Mouse (Mus musculus): Measurements from ENCODE around the gene Ctc1. TPM values are rescaled to one million over a fixed set of nuclear protein-coding genes. Genes with fewer than 3 reads are reported as not detected.

Ctc1 gene
- polyA plus RNA-seq, 1 experiment from 2014 or later: 63.2 TPM

DNA sequence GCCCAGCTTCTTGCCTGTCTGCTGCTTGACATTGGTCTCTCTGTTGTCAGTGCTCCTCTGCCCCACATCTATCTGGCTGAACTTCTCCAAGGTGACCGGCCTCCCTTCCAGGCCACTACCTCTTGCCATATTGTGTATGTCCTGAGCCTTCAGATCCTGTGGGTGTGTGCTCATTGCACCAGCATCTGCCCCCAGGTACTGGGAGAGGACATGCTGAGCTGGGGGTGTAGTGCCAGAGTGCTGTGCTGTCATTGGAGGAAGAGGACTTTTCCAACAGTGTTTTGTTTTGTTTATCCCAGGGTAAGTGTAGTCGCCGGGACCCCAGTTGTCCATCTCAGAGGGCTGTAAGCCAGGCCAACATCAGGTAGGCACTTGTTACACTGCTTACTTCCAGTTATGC lies 18.9 kb downstream of the Ctc1 start:
- peaks cover 7% of the 10 kb centered on the region for H3K36me3 ChIP-seq (replicated peaks; ENCODE audit: control insufficient read depth, insufficient read depth, low read depth, low read length)
- no peak for ATAC-seq (replicated peaks; ENCODE audit: insufficient number of reproducible peaks, low FRiP score, low TSS enrichment, low read depth)
- DNase-seq (ENCODE audit: low spot score): no peak
- no peak overlapping the region for H3K27ac ChIP-seq (replicated peaks; ENCODE audit: low read depth, low read length)
- no peak overlapping the region for H3K9ac ChIP-seq (replicated peaks; ENCODE audit: low read length)
- H3K4me1 ChIP-seq (ENCODE audit: control insufficient read depth, insufficient read depth, low read length): no peaks in the 10 kb centered on the region
- no peaks in the 10 kb centered on the region for H3K9me3 ChIP-seq (replicated peaks; ENCODE audit: control insufficient read depth, low read length)
- 91% methylated on average over 3 of the region's 3 CpGs for WGBS
- no peak overlapping the region for H3K4me3 ChIP-seq (ENCODE audit: low read depth, low read length)
- H3K27me3 ChIP-seq (ENCODE audit: control insufficient read depth, insufficient read depth, low read length): no peaks in the 10 kb centered on the region
- H3K4me2 ChIP-seq (ENCODE audit: low read depth, low read length): no peak overlapping the region

DNA sequence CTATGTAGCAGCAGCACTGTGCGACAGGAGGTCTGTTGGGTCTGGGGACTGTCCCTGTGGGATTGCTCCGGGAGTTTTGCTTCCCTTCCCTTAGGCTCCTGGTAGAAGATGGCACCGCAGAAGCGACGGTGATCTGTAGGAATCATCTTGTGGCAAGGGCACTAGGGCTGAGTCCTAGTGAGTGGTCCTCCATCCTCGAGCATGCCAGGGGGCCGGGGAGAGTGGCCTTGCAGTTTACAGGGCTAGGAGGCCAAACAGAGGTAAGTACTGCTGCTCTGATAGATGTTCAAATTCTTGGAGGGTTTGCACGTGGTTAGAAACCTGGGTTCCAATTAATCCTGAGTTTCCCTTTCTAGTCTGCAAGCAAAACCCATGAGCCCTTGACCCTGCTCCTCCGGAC lies 19.7 kb downstream of the Ctc1 start:
- peak overlapping the region; percentile 35; the same call in 1 of the 2 replicates for H3K27ac ChIP-seq (replicated peaks; ENCODE audit: low read depth, low read length)
- H3K36me3 ChIP-seq (replicated peaks; ENCODE audit: control insufficient read depth, insufficient read depth, low read depth, low read length): peaks cover 7% of the 10 kb centered on the region
- ATAC-seq (replicated peaks; ENCODE audit: insufficient number of reproducible peaks, low FRiP score, low TSS enrichment, low read depth): no peak
- no peak overlapping the region for H3K4me3 ChIP-seq (ENCODE audit: low read depth, low read length)
- peak overlapping the region; percentile 5; the same call in 1 of the 2 replicates for H3K9ac ChIP-seq (replicated peaks; ENCODE audit: low read length)
- DNase-seq (ENCODE audit: low spot score): no peak
- H3K9me3 ChIP-seq (replicated peaks; ENCODE audit: control insufficient read depth, low read length): no peaks in the 10 kb centered on the region
- 74% methylated on average over 9 of the region's 9 CpGs for WGBS
- H3K4me1 ChIP-seq (ENCODE audit: control insufficient read depth, insufficient read depth, low read length): no peaks in the 10 kb centered on the region
- H3K27me3 ChIP-seq (ENCODE audit: control insufficient read depth, insufficient read depth, low read length): no peaks in the 10 kb centered on the region
- no peak overlapping the region for H3K4me2 ChIP-seq (ENCODE audit: low read depth, low read length)

DNA sequence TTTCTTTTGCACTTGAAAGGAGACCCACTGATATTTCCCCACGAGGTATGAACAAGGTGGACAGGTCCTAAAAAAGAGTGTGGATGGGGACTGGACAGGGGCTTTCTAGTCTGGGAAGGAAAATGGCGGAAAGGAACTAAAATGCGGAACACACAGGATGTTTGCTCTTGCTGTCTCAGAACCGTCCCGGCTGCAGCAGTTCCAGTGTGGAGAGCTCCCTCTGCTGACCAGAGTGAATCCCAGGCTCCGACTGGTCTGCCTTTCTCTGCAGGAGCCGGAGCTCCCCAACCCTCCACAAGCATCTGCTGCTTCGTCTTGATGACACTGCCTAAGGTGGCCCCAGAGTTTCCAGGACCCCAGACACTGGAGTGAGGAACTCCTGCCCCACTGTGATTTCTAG lies 20.1 kb downstream of the Ctc1 start:
- Histone ChIP-seq H3K36me3 (replicated peaks; ENCODE audit: control insufficient read depth, insufficient read depth, low read depth, low read length) (peaks cover 3% of the 10 kb centered on the region), H3K27me3 (ENCODE audit: control insufficient read depth, insufficient read depth, low read length) (no peaks in the 10 kb centered on the region), H3K9me3 (replicated peaks; ENCODE audit: control insufficient read depth, low read length) (no peaks in the 10 kb centered on the region), H3K4me2 (ENCODE audit: low read depth, low read length) (no peak overlapping the region), H3K4me3 (ENCODE audit: low read depth, low read length) (no peak overlapping the region), H3K27ac (replicated peaks; ENCODE audit: low read depth, low read length) (peak overlapping the region; percentile 35), H3K4me1 (ENCODE audit: control insufficient read depth, insufficient read depth, low read length) (no peaks in the 10 kb centered on the region), H3K9ac (replicated peaks; ENCODE audit: low read length) (peak overlapping the region; percentile 5; the same call in 1 of the 2 replicates)
- 8% methylated on average over 8 of the region's 8 CpGs for WGBS
- DNase-seq (ENCODE audit: low spot score): peak; percentile 92
- peak; percentile 8; the same call in 1 of the 2 replicates for ATAC-seq (replicated peaks; ENCODE audit: insufficient number of reproducible peaks, low FRiP score, low TSS enrichment, low read depth)

DNA sequence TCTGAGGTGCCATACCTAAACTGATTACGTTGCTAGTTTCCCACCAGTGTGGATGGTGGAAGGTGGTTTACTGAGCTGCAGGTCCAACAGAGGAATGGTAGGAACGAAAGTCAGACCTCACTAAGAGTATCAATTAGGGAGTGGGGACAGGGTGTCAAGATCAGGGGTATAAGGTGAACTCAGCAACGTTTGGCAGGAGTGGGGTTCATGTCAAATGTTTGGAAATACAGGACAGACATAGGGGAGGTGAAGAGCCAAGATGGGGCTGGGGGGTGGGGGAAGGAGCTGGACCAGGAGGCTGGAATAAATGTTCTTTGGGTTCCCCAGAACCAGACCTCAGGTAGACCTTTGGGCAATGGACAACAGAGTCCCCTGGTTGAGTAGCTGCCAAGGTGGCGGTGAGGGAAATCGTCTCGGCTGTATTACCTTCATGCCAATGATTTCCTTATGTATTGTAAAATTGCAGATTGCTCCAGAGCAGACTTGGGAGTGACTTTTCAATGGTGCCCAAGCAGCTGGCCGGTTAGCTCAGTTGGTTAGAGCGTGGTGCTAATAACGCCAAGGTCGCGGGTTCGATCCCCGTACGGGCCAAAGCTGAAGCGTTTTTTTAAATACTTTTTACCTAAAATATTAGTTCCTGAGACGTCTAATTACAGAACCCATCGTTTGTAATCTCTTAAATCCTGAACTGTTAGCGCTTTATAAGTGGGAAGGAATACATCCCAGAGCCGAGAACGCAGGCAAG lies 20.9 kb downstream of the Ctc1 start:
- WGBS: 9% methylated on average over 20 of the region's 20 CpGs
- peak overlapping the region; percentile 76 for H3K27ac ChIP-seq (replicated peaks; ENCODE audit: low read depth, low read length)

DNA sequence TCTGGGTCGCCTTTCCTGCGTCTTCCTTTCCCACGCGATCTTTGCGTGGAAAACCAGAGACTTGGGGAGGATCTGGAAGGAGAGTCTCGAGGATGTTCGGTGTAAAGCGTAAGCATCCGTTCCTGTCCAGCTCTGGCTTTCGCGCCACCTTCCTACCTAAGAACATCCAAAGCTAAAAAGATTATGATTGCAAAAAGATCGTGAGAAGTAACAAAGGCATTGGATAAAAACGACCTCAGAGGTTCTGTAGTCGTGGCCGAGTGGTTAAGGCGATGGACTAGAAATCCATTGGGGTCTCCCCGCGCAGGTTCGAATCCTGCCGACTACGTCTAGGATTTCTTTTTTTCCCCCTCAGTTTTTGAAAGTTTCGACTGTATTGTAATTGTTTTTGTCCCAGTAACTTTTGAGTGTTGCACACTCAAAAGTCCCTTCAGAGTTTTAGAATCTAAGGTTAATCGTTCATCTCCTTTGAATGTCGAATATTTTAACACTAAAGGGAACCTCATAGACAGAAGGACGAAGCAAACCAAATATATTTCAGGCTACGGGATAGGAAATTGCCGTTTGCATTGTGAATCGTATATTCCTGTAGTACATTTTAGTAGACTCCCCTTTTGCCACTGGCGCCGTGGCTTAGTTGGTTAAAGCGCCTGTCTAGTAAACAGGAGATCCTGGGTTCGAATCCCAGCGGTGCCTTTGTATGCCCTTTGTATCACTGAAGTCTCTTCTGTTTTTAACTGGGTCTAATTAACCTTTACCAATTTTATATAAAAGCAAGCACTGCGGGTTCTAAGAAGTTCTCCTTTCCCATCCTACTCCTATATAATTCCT lies 21.7 kb downstream of the Ctc1 start:
- under 1% methylated on average over 34 of the region's 34 CpGs for WGBS
- H3K4me3 ChIP-seq (ENCODE audit: low read depth, low read length): peak overlapping the region; percentile 77
- peak overlapping the region; percentile 76 for H3K27ac ChIP-seq (replicated peaks; ENCODE audit: low read depth, low read length)

More for the DNA sequence above, 20.9 kb downstream of the Ctc1 start:
- DNase-seq (ENCODE audit: low spot score) (peak; percentile 94), ATAC-seq (replicated peaks; ENCODE audit: insufficient number of reproducible peaks, low FRiP score, low TSS enrichment, low read depth) (no peak)
- Histone ChIP-seq H3K4me1 (ENCODE audit: control insufficient read depth, insufficient read depth, low read length) (no peaks in the 10 kb centered on the region), H3K4me3 (ENCODE audit: low read depth, low read length) (peak overlapping the region; percentile 77), H3K4me2 (ENCODE audit: low read depth, low read length) (peak overlapping the region; percentile 55), H3K9ac (replicated peaks; ENCODE audit: low read length) (peak overlapping the region; percentile 73), H3K27me3 (ENCODE audit: control insufficient read depth, insufficient read depth, low read length) (no peaks in the 10 kb centered on the region), H3K36me3 (replicated peaks; ENCODE audit: control insufficient read depth, insufficient read depth, low read depth, low read length) (peaks cover 3% of the 10 kb centered on the region), H3K9me3 (replicated peaks; ENCODE audit: control insufficient read depth, low read length) (no peaks in the 10 kb centered on the region)

DNA sequence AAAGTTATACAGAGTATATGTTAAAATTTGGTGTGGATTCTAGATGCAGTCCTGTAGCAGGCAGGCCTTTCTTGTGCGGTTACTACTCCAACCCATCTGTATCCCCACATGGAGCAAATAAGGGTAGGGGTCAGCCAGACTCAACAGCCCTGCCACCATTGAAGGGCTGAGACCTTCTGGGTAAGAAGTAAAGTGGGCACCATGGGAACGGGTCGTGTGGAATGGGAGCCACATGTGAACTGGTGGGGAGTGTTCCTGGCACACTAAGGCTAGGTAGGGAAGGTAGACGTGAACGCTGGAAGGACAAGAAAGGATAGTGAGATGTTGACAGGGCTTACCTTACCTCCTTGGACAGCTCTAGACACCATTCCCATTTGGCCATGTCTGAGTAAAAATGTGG lies 22.5 kb downstream of the Ctc1 start:
- Histone ChIP-seq H3K4me2 (ENCODE audit: low read depth, low read length) (no peak overlapping the region), H3K9ac (replicated peaks; ENCODE audit: low read length) (no peak overlapping the region), H3K4me1 (ENCODE audit: control insufficient read depth, insufficient read depth, low read length) (no peaks in the 10 kb centered on the region), H3K27ac (replicated peaks; ENCODE audit: low read depth, low read length) (no peak overlapping the region), H3K9me3 (replicated peaks; ENCODE audit: control insufficient read depth, low read length) (no peaks in the 10 kb centered on the region), H3K27me3 (ENCODE audit: control insufficient read depth, insufficient read depth, low read length) (no peaks in the 10 kb centered on the region), H3K36me3 (replicated peaks; ENCODE audit: control insufficient read depth, insufficient read depth, low read depth, low read length) (peaks cover 3% of the 10 kb centered on the region), H3K4me3 (ENCODE audit: low read depth, low read length) (no peak overlapping the region)
- ATAC-seq (replicated peaks; ENCODE audit: insufficient number of reproducible peaks, low FRiP score, low TSS enrichment, low read depth) (no peak), DNase-seq (ENCODE audit: low spot score) (no peak)
- 70% methylated on average over 5 of the region's 5 CpGs for WGBS

More for the DNA sequence above, 21.7 kb downstream of the Ctc1 start:
- DNase-seq (ENCODE audit: low spot score) (peak; percentile 93), ATAC-seq (replicated peaks; ENCODE audit: insufficient number of reproducible peaks, low FRiP score, low TSS enrichment, low read depth) (no peak)
- Histone ChIP-seq H3K4me1 (ENCODE audit: control insufficient read depth, insufficient read depth, low read length) (no peaks in the 10 kb centered on the region), H3K9ac (replicated peaks; ENCODE audit: low read length) (peak overlapping the region; percentile 73), H3K36me3 (replicated peaks; ENCODE audit: control insufficient read depth, insufficient read depth, low read depth, low read length) (peaks cover 3% of the 10 kb centered on the region), H3K9me3 (replicated peaks; ENCODE audit: control insufficient read depth, low read length) (no peaks in the 10 kb centered on the region), H3K27me3 (ENCODE audit: control insufficient read depth, insufficient read depth, low read length) (no peaks in the 10 kb centered on the region), H3K4me2 (ENCODE audit: low read depth, low read length) (peak overlapping the region; percentile 55)

DNA sequence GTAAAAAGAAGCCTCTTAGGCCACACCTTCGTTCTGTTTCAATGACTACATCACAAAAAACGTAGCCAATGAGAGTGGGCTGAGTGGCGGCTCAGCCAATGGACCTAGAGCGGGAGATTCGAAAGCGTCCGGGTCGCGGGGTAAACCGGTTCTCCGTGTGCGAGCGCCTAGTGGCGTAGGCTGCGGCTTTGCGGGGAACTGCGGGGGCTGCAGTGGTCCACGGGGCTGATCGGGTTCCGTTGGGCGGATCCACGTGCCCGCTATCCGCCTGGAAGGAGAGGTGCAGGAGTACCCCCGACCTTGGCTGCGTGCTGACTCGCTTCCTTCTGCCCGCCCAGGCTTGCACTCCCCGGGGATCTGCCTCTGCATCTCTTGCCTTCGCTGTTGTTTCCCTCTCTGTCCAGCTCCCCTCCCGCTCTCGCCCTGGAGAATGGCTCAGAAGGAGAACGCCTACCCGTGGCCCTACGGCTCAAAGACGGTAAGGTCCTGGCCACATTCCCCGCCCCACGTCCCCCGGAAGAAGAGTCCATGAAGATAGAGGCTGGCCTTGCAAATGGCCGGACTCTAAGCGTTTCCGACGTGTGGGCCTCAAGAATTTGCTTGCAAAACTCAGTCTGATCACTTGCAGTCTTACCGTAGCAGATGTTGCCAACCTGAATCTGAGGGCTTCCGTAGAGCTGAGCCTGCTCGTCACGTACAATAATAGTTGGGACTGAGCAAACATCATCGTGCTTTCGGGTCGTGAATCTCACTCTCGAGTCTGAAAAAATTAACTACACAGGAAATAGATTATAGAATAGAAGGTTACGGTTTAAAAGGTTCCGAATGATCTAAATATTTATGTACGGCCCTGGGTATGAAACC lies 30.1 kb downstream of the Ctc1 start, which contains the start of gene Aurkb:
Gene Aurkb, plus strand, starts transcription at position 117 of the 864 bp plus-strand sequence.
- Histone ChIP-seq H3K9me3 (replicated peaks; ENCODE audit: control insufficient read depth, low read length) (no peaks in the 10 kb centered on the region), H3K27ac (replicated peaks; ENCODE audit: low read depth, low read length) (peak within 1 kb of the TSS; percentile 68), H3K27me3 (ENCODE audit: control insufficient read depth, insufficient read depth, low read length) (no peaks in the 10 kb centered on the region), H3K4me1 (ENCODE audit: control insufficient read depth, insufficient read depth, low read length) (no peaks in the 10 kb centered on the region), H3K4me3 (ENCODE audit: low read depth, low read length) (peak within 1 kb of the TSS; percentile 74), H3K4me2 (ENCODE audit: low read depth, low read length) (peak within 1 kb of the TSS; percentile 74), H3K9ac (replicated peaks; ENCODE audit: low read length) (peak within 1 kb of the TSS; percentile 67), H3K36me3 (replicated peaks; ENCODE audit: control insufficient read depth, insufficient read depth, low read depth, low read length) (peaks cover 5% of the 10 kb centered on the region; the same call in 1 of the 2 replicates)
- ATAC-seq (replicated peaks; ENCODE audit: insufficient number of reproducible peaks, low FRiP score, low TSS enrichment, low read depth) (peak; percentile 80), DNase-seq (ENCODE audit: low spot score) (peak; percentile 95)
- WGBS: under 1% methylated on average over 53 of the region's 54 CpGs

All from embryonic facial prominence, embryonic 11.5 days (tissue).